Mouse (Mus musculus) testis, adult 2 months (tissue): ENCODE data around the gene Ccdc171.

Source experiments
- CTCF ChIP-seq: fragments of 200-500 bp; IDR thresholded peaks from 2 replicates; pipeline ENCODE4 v1.5.1; 2012; ENCODE audit warnings: low read depth, mild to moderate bottlenecking, inconsistent platforms, low read length, moderate library complexity; ENCODE audit not compliant: control insufficient read depth, insufficient read depth, insufficient replicate concordance
- POLR2A ChIP-seq: fragments of 200-500 bp; IDR thresholded peaks from 2 replicates; pipeline ENCODE4 v1.6.1; 2012; ENCODE audit warnings: low read depth, mild to moderate bottlenecking, inconsistent platforms, low read length, moderate library complexity; ENCODE audit not compliant: control insufficient read depth

DNA sequence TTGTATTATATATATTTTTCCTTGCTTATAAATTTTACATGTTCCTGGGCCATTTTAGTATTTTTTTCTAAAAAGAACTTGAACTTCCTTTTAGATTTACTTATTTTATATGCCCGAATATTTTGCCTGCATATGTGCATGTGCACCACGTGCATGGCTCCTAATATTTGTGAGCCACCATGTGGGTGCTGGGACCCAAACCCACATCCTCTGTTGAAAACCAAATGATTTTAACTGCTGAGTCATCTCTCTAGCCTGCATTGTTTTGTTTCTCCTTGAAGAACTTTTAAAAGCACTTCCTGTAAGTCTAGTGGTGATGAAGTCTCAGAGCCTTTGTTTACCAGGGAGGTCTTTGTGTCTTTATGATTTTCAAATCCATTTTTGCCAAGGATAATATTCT is 259.8 kb downstream of the Ccdc171 start:
- TF ChIP-seq CTCF (no peak), POLR2A (no peak)
